Mouse (Mus musculus) brain, embryonic 18.5 days (tissue): ENCODE data around the gene D11Wsu47e.

Source experiments
- DNase-seq: peaks from one replicate; pipeline ENCODE4 v3.0.0-alpha.2; 2012; ENCODE audit warnings: low read depth, low spot score

D11Wsu47e gene

GRCm38 (mm10) chr11:113735151-113735550, 50.9 kb downstream of the D11Wsu47e start:
- DNase-seq, result no peak

- no peak for DNase-seq
These were observed 52.8 kb downstream of the D11Wsu47e start for GRCm38 (mm10) chr11:113736848-113737552.

- no peak for DNase-seq
These were observed 53.3 kb downstream of the D11Wsu47e start for GRCm38 (mm10) chr11:113737553-113737854.

- no peak for DNase-seq
These were observed 53.7 kb downstream of the D11Wsu47e start for GRCm38 (mm10) chr11:113737912-113738311.

DNA sequence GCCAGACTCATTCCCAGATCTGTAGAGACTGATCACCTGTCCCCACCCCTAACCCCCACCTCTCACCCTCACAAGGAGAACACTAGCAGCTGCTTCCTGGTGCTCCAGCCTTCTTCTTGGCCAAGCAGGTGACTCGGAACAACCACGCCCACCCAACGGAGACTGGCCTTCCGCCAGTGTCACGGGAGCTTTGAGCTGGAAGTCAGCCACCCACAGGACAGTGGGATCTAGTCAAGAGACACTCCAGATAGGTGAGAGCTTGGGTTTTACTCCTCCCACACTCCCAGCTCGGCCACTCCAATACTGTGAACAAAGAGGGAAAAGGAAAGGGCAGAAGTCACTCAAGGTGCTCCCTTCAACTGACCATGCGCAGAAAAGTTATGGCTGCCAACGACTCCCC, 55.0 kb downstream of the D11Wsu47e start:
- DNase-seq, result no peak

GRCm38 (mm10) chr11:113740100-113740499, 55.9 kb downstream of the D11Wsu47e start:
- DNase-seq, result no peak

DNA sequence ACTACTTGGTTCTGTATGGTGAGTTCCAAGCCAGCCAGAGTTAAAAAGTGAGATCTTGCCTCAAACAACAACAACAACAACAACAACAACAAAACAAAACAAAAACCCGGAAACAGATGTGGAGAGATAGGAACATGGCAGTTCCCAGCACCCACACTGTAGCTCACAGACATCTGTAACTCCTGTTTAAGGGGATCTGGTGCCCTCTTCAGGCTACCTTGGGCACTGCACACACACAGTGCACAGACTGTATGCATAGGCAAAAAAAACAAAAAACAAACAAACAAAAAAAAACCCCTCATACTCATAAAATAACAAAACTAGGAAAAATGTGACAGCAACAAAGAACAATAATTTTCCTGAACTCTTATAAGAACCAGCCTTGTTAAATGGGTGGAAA, 58.8 kb downstream of the D11Wsu47e start:
- DNase-seq, result no peak
